8 mouse cellular contexts compared by ENCODE assay signal in genomic region chr4:131919506-131920140, GRCm38 (mm10). TPM values are rescaled to one million over a fixed set of nuclear protein-coding genes. Genes with fewer than 3 reads are reported as not detected.
DNase-seq lines count a peak whose midpoint lies in the region; ATAC-seq and TF ChIP-seq lines count a peak whose summit lies in the region.

No protein-coding gene starts in this region.

- intact Hi-C loops in heart, postnatal 36 days (cut with DNase I): loop anchor here (5.0 kb wide), 1 partner anchor 43 kb away; no protein-coding TSS in a partner anchor

- H3K9me3 ChIP-seq in lung, postnatal 0 days (ENCODE audit: low read length): no peaks in the 10 kb centered on the region
- H3K9me3 ChIP-seq in limb, embryonic 11.5 days (ENCODE audit: control insufficient read depth, low read length): no peaks in the 10 kb centered on the region

- peaks cover 36% of the 10 kb centered on the region for H3K27me3 ChIP-seq in lung, postnatal 0 days (replicated peaks; ENCODE audit: insufficient read depth, low read length)
- peaks cover 20% of the 10 kb centered on the region for H3K27me3 ChIP-seq in limb, embryonic 11.5 days (ENCODE audit: control insufficient read depth, insufficient read depth, low read length)
- H3K27me3 ChIP-seq in small intestine, adult 2 months (ENCODE audit: control insufficient read depth, insufficient read depth, low read length): peaks cover 41% of the 10 kb centered on the region

- H3K4me3 ChIP-seq in lung, postnatal 0 days (ENCODE audit: low read depth, low read length): peak overlapping the region; percentile 56; the same call in 1 of the 2 replicates
- H3K4me3 ChIP-seq in limb, embryonic 11.5 days (ENCODE audit: low read depth, low read length): peak overlapping the region; percentile 53
- peak overlapping the region; percentile 69 for H3K4me3 ChIP-seq in small intestine, adult 2 months (ENCODE audit: low read depth, low read length)

- 30% methylated on average over 15 of the region's 15 CpGs for WGBS in lung, postnatal 0 days
- WGBS in limb, embryonic 11.5 days: 3% methylated on average over 15 of the region's 15 CpGs
- WGBS in small intestine, adult 2 months: 64% methylated on average over 15 of the region's 15 CpGs

- peak overlapping the region; percentile 94 for H3K4me2 ChIP-seq in lung, postnatal 0 days (replicated peaks; ENCODE audit: low read depth, low read length)
- H3K4me2 ChIP-seq in limb, embryonic 11.5 days (ENCODE audit: low read depth, severe bottlenecking): peak overlapping the region; percentile 85

- peak overlapping the region; percentile 57; the same call in 1 of the 2 replicates for H3K27ac ChIP-seq in lung, postnatal 0 days (ENCODE audit: low read length)
- peak overlapping the region; percentile 78 for H3K27ac ChIP-seq in limb, embryonic 11.5 days (replicated peaks; ENCODE audit: low read depth, low read length)
- H3K27ac ChIP-seq in small intestine, adult 2 months (ENCODE audit: insufficient read depth, low read depth, low read length): peak overlapping the region; percentile 64

- no peaks in the 10 kb centered on the region; the same call in 1 of the 2 replicates for H3K4me1 ChIP-seq in lung, postnatal 0 days (ENCODE audit: insufficient read depth, low read depth, low read length)
- peaks cover 64% of the 10 kb centered on the region for H3K4me1 ChIP-seq in limb, embryonic 11.5 days (ENCODE audit: control insufficient read depth, insufficient read depth, low read length)
- H3K4me1 ChIP-seq in small intestine, adult 2 months (ENCODE audit: control insufficient read depth, insufficient read depth, insufficient read length, low read length): peaks cover 17% of the 10 kb centered on the region

- H3K9ac ChIP-seq in lung, postnatal 0 days (replicated peaks; ENCODE audit: low read depth): no peak overlapping the region
- H3K9ac ChIP-seq in limb, embryonic 11.5 days (ENCODE audit: low read length): peak overlapping the region; percentile 66; the same call in 1 of the 2 replicates

- no peak for TF ChIP-seq EP300 in lung, postnatal 0 days (IDR thresholded peaks at IDR 0.05)

- TF ChIP-seq CTCF in lung, postnatal 0 days (IDR thresholded peaks at IDR 0.05): no peak
- TF ChIP-seq CTCF in small intestine, adult 2 months (IDR thresholded peaks at IDR 0.05; ENCODE audit: extremely low read depth, insufficient read length, insufficient replicate concordance, low read depth, low read length): no peak

- no peak for TF ChIP-seq POLR2A in small intestine, adult 2 months (IDR thresholded peaks at IDR 0.05; ENCODE audit: low read depth, low read length)

- 0 out of 2 replicates have a peak, but pooled peaks cover 3% of the 10 kb centered on the region for H3K36me3 ChIP-seq in lung, postnatal 0 days (ENCODE audit: insufficient read depth, low read length)
- H3K36me3 ChIP-seq in limb, embryonic 11.5 days (ENCODE audit: control insufficient read depth, insufficient read depth, low read length): no peaks in the 10 kb centered on the region; the same call in 1 of the 2 replicates
- peaks cover 4% of the 10 kb centered on the region for H3K36me3 ChIP-seq in small intestine, adult 2 months (ENCODE audit: control insufficient read depth, insufficient read depth, low read length)

- ATAC-seq in lung, postnatal 0 days: no peak
- no peak for ATAC-seq in limb, embryonic 11.5 days (ENCODE audit: insufficient number of reproducible peaks, low FRiP score, low TSS enrichment, low read depth)

- peak; percentile 92 for DNase-seq in heart, adult 11 months
- no peak for DNase-seq in heart, postnatal 36 days
- DNase-seq in lung, postnatal 0 days (ENCODE audit: low spot score): no peak
- no peak for DNase-seq in lung, postnatal 25 days (ENCODE audit: low spot score)
- DNase-seq in limb, embryonic 11.5 days (ENCODE audit: low spot score): no peak
- DNase-seq in frontal cortex, postnatal 10 days (ENCODE audit: low spot score in 2 of 2): no peak
- DNase-seq in cerebellum, adult 18-20 months: no peak

RNA-seq across cellular contexts. Expression of gene Tmem200b, which starts 1.9 kb away (rescaled TPM):
- total RNA-seq in heart, postnatal 36 days (2021): 1 to 10 TPM; 6.5 to 8.6 TPM
- 1.3 and 1.8 TPM in 2 replicates for polyA plus RNA-seq in lung, postnatal 0 days (2015; fragmentation: Nextera tagmentation; extraction: Ambion mirVana)
- polyA plus RNA-seq in limb, embryonic 11.5 days (2014; fragmentation: Nextera tagmentation; extraction: Ambion mirVana): 1.3 and 2.4 TPM in 2 replicates
- 9.1 and 10.4 TPM in 2 replicates for polyA plus RNA-seq in small intestine, adult 2 months (2012; rRNA removed)

RNA-seq across cellular contexts. Expression of gene Srsf4, which starts 46.2 kb away (rescaled TPM):
- total RNA-seq in heart, postnatal 36 days (2021): 10 to 100 TPM; 33.5 to 35.3 TPM
- polyA plus RNA-seq in lung, postnatal 0 days (2015; fragmentation: Nextera tagmentation; extraction: Ambion mirVana): 62.6 TPM in 2 replicates
- polyA plus RNA-seq in limb, embryonic 11.5 days (2014; fragmentation: Nextera tagmentation; extraction: Ambion mirVana): 140 and 150 TPM in 2 replicates
- 16.3 and 31.5 TPM in 2 replicates for polyA plus RNA-seq in small intestine, adult 2 months (2012; rRNA removed)
